Mouse (Mus musculus) midbrain, embryonic 11.5 days (tissue): ENCODE measurements around the gene Snd1. TPM values are rescaled to one million over a fixed set of nuclear protein-coding genes. Genes with fewer than 3 reads are reported as not detected.
A peak's percentile ranks its signal among the peaks of the same experiment; 100 is the strongest.

Experiments
- ATAC-seq: fragments of 200-750 bp; cut with Nextera tagmentation; 2 replicates; pipeline ENCODE4 v1.8.0; 2017; ENCODE audit warnings: moderate TSS enrichment, moderate library complexity; ENCODE audit not compliant: low FRiP score
- DNase-seq: peaks from one replicate; pipeline ENCODE4 v3.0.0; 2015; ENCODE audit warnings: low spot score; ENCODE audit errors: missing footprints
- H3K27ac ChIP-seq: fragments of 300-500 bp; sonication (generic); 2 replicates; pipeline ENCODE4 v1.5.1; 2014; ENCODE audit warnings: low read depth, low read length
- H3K27me3 ChIP-seq: fragments of 300-500 bp; sonication (generic); 2 replicates; pipeline ENCODE4 v1.6.1; 2014; ENCODE audit warnings: mild to moderate bottlenecking, low read length, moderate library complexity, mixed read lengths; ENCODE audit not compliant: control insufficient read depth, insufficient read depth
- H3K36me3 ChIP-seq: fragments of 300-500 bp; sonication (generic); 2 replicates; pipeline ENCODE4 v1.6.1; 2014; ENCODE audit warnings: mild to moderate bottlenecking, low read length, moderate library complexity, mixed read lengths; ENCODE audit not compliant: control insufficient read depth, insufficient read depth
- H3K4me1 ChIP-seq: fragments of 300-500 bp; sonication (generic); 2 replicates; pipeline ENCODE4 v1.6.1; 2014; ENCODE audit warnings: low read length; ENCODE audit not compliant: control insufficient read depth, insufficient read depth
- H3K4me2 ChIP-seq: fragments of 300-500 bp; sonication (generic); 2 replicates; pipeline ENCODE4 v1.6.1; 2014; ENCODE audit warnings: mild to moderate bottlenecking, moderate library complexity
- H3K4me3 ChIP-seq: fragments of 300-500 bp; sonication (generic); 2 replicates; pipeline ENCODE4 v1.5.1; 2014; ENCODE audit warnings: low read depth, low read length
- H3K9ac ChIP-seq: fragments of 300-500 bp; sonication (generic); 2 replicates; pipeline ENCODE4 v1.6.1; 2014; ENCODE audit warnings: low read length
- H3K9me3 ChIP-seq: fragments of 300-500 bp; sonication (generic); 2 replicates; pipeline ENCODE4 v1.6.1; 2016; ENCODE audit warnings: low read length; ENCODE audit not compliant: control insufficient read depth
- WGBS: fragments of 180-500 bp; shearing (Covaris S2); extraction: QIAGEN DNeasy Blood & Tissue Kit; methylation state at CpG from one replicate; pipeline ENCODE4 v1.1.7; 2014; 5-methylcytosine and 5-hydroxymethylcytosine counted together
- polyA plus RNA-seq: library from polyadenylated mRNA; unstranded; fragments of >200 nt; fragmentation: Nextera tagmentation; extraction: Ambion mirVana; gene quantifications from 2 replicates; pipeline ENCODE4 v1.2.1, GENCODE M21; 2014

The Snd1 gene
- polyA plus RNA-seq, 1 experiment from 2014 or later = 88.9 TPM

GRCm38 (mm10) chr6:28678896-28679295, 204.0 kb downstream of the Snd1 start:
- H3K36me3 ChIP-seq = no peaks in the 10 kb centered on the region
- H3K9me3 ChIP-seq = no peaks in the 10 kb centered on the region
- H3K4me2 ChIP-seq = no peak overlapping the region
- no peaks in the 10 kb centered on the region for H3K4me1 ChIP-seq
- ATAC-seq (no peak), DNase-seq (no peak)
- H3K4me3 ChIP-seq = no peak overlapping the region
- H3K27ac ChIP-seq = no peak overlapping the region
- 84% methylated on average over 1 of the region's 1 CpGs for WGBS
- no peaks in the 10 kb centered on the region for H3K27me3 ChIP-seq
- no peak overlapping the region for H3K9ac ChIP-seq

GRCm38 (mm10) chr6:28680537-28680936, 205.6 kb downstream of the Snd1 start:
- Histone ChIP-seq H3K4me3 (no peak overlapping the region), H3K9me3 (no peaks in the 10 kb centered on the region), H3K4me1 (no peaks in the 10 kb centered on the region), H3K27me3 (no peaks in the 10 kb centered on the region), H3K4me2 (no peak overlapping the region), H3K27ac (no peak overlapping the region), H3K36me3 (no peaks in the 10 kb centered on the region), H3K9ac (no peak overlapping the region)
- DNase-seq (no peak), ATAC-seq (no peak)
- 93% methylated on average over 4 of the region's 4 CpGs for WGBS

GRCm38 (mm10) chr6:28681521-28682457, 206.8 kb downstream of the Snd1 start:
- WGBS = 92% methylated on average over 8 of the region's 8 CpGs
- no peaks in the 10 kb centered on the region for H3K9me3 ChIP-seq
- H3K9ac ChIP-seq = no peak overlapping the region
- peak; percentile 57 for DNase-seq
- no peak overlapping the region for H3K4me3 ChIP-seq
- no peak overlapping the region for H3K27ac ChIP-seq
- no peak overlapping the region for H3K4me2 ChIP-seq
- no peaks in the 10 kb centered on the region for H3K4me1 ChIP-seq
- no peaks in the 10 kb centered on the region for H3K27me3 ChIP-seq
- H3K36me3 ChIP-seq = no peaks in the 10 kb centered on the region
- no peak for ATAC-seq

- Histone ChIP-seq H3K27ac (no peak overlapping the region), H3K9me3 (no peaks in the 10 kb centered on the region), H3K27me3 (no peaks in the 10 kb centered on the region), H3K4me1 (no peaks in the 10 kb centered on the region), H3K4me3 (no peak overlapping the region), H3K4me2 (no peak overlapping the region), H3K36me3 (no peaks in the 10 kb centered on the region), H3K9ac (no peak overlapping the region)
- no peak for ATAC-seq
- 60% methylated on average over 3 of the region's 3 CpGs for WGBS
- DNase-seq = peak; percentile 62
Measured at GRCm38 (mm10) chr6:28685052-28685451, 210.1 kb downstream of the Snd1 start.

- no peaks in the 10 kb centered on the region for H3K9me3 ChIP-seq
- H3K4me3 ChIP-seq = no peak overlapping the region
- H3K4me2 ChIP-seq = no peak overlapping the region
- DNase-seq (no peak), ATAC-seq (no peak)
- no peak overlapping the region for H3K27ac ChIP-seq
- WGBS = 73% methylated on average over 5 of the region's 5 CpGs
- no peaks in the 10 kb centered on the region for H3K36me3 ChIP-seq
- H3K27me3 ChIP-seq = no peaks in the 10 kb centered on the region
- H3K9ac ChIP-seq = no peak overlapping the region
- H3K4me1 ChIP-seq = no peaks in the 10 kb centered on the region
Measured at GRCm38 (mm10) chr6:28685745-28686144, 210.8 kb downstream of the Snd1 start.

GRCm38 (mm10) chr6:28687776-28688175, 212.8 kb downstream of the Snd1 start:
- ATAC-seq (no peak), DNase-seq (no peak)
- no peak overlapping the region for H3K4me2 ChIP-seq
- 92% methylated on average over 5 of the region's 5 CpGs for WGBS
- H3K36me3 ChIP-seq = no peaks in the 10 kb centered on the region
- no peaks in the 10 kb centered on the region for H3K4me1 ChIP-seq
- no peak overlapping the region for H3K9ac ChIP-seq
- no peaks in the 10 kb centered on the region for H3K27me3 ChIP-seq
- no peak overlapping the region for H3K4me3 ChIP-seq
- H3K27ac ChIP-seq = no peak overlapping the region
- H3K9me3 ChIP-seq = no peaks in the 10 kb centered on the region

- no peaks in the 10 kb centered on the region for H3K9me3 ChIP-seq
- no peak for ATAC-seq
- H3K27me3 ChIP-seq = no peaks in the 10 kb centered on the region
- no peak overlapping the region for H3K27ac ChIP-seq
- DNase-seq = no peak
- H3K4me1 ChIP-seq = no peaks in the 10 kb centered on the region
- H3K4me2 ChIP-seq = no peak overlapping the region
- no peak overlapping the region for H3K4me3 ChIP-seq
- no peak overlapping the region for H3K9ac ChIP-seq
- H3K36me3 ChIP-seq = no peaks in the 10 kb centered on the region
Measured at GRCm38 (mm10) chr6:28692659-28693058, 217.7 kb downstream of the Snd1 start.

GRCm38 (mm10) chr6:28697214-28697613, 222.3 kb downstream of the Snd1 start:
- Histone ChIP-seq H3K9me3 (no peaks in the 10 kb centered on the region), H3K4me2 (no peak overlapping the region), H3K4me3 (no peak overlapping the region), H3K9ac (no peak overlapping the region), H3K27me3 (no peaks in the 10 kb centered on the region), H3K36me3 (no peaks in the 10 kb centered on the region), H3K4me1 (no peaks in the 10 kb centered on the region), H3K27ac (no peak overlapping the region)
- 89% methylated on average over 3 of the region's 3 CpGs for WGBS
- DNase-seq = no peak
- no peak for ATAC-seq

GRCm38 (mm10) chr6:28704612-28705011, 229.7 kb downstream of the Snd1 start:
- Histone ChIP-seq H3K9me3 (no peaks in the 10 kb centered on the region), H3K36me3 (no peaks in the 10 kb centered on the region), H3K4me3 (no peak overlapping the region), H3K9ac (no peak overlapping the region), H3K27me3 (no peaks in the 10 kb centered on the region), H3K27ac (no peak overlapping the region), H3K4me2 (no peak overlapping the region), H3K4me1 (peaks cover 2% of the 10 kb centered on the region)
- ATAC-seq (no peak), DNase-seq (no peak)
- 66% methylated on average over 6 of the region's 6 CpGs for WGBS
